Mouse (Mus musculus) hindbrain, embryonic 11.5 days (tissue): ENCODE results near the gene Rap2b. TPM values are rescaled to one million over a fixed set of nuclear protein-coding genes. Genes with fewer than 3 reads are reported as not detected.

Experiments
- ATAC-seq: fragments of 200-750 bp; cut with Nextera tagmentation; 2 replicates; pipeline ENCODE4 v1.8.0; 2017; ENCODE audit warnings: mild to moderate bottlenecking, moderate TSS enrichment, moderate library complexity; ENCODE audit not compliant: low FRiP score
- DNase-seq: peaks from one replicate; pipeline ENCODE4 v3.0.0-alpha.2; 2015; ENCODE audit warnings: low spot score
- H3K27ac ChIP-seq: fragments of 300-500 bp; sonication (generic); 2 replicates; pipeline ENCODE4 v1.5.1; 2014; ENCODE audit warnings: mild to moderate bottlenecking, low read depth, low read length
- H3K27me3 ChIP-seq: fragments of 300-500 bp; sonication (generic); 2 replicates; pipeline ENCODE4 v1.6.1; 2014; ENCODE audit warnings: mild to moderate bottlenecking, low read length, moderate library complexity, mixed read lengths; ENCODE audit not compliant: control insufficient read depth, insufficient read depth
- H3K36me3 ChIP-seq: fragments of 300-500 bp; sonication (generic); 2 replicates; pipeline ENCODE4 v1.6.1; 2014; ENCODE audit warnings: mild to moderate bottlenecking, low read length, moderate library complexity, mixed read lengths; ENCODE audit not compliant: control insufficient read depth, insufficient read depth
- H3K4me1 ChIP-seq: fragments of 300-500 bp; sonication (generic); replicated peaks from 2 replicates; pipeline ENCODE4 v1.6.1; 2014; ENCODE audit warnings: low read length, mixed read lengths; ENCODE audit not compliant: control insufficient read depth, insufficient read depth
- H3K4me2 ChIP-seq: fragments of 300-500 bp; sonication (generic); replicated peaks from 2 replicates; pipeline ENCODE4 v1.6.1; 2014; ENCODE audit warnings: mild to moderate bottlenecking, low read depth, low read length
- H3K4me3 ChIP-seq: fragments of 300-500 bp; sonication (generic); 2 replicates; pipeline ENCODE4 v1.5.1; 2014; ENCODE audit warnings: low read depth, low read length
- H3K9ac ChIP-seq: fragments of 300-500 bp; sonication (generic); 2 replicates; pipeline ENCODE4 v1.6.1; 2014; ENCODE audit warnings: low read depth, low read length
- H3K9me3 ChIP-seq: fragments of 300-500 bp; sonication (generic); 2 replicates; pipeline ENCODE4 v1.6.1; 2016; ENCODE audit warnings: low read length; ENCODE audit not compliant: control insufficient read depth
- WGBS: fragments of 180-500 bp; shearing (Covaris S2); extraction: QIAGEN DNeasy Blood & Tissue Kit; methylation state at CpG from one replicate; pipeline ENCODE4 v1.1.7; 2014; 5-methylcytosine and 5-hydroxymethylcytosine counted together
- polyA plus RNA-seq: library from polyadenylated mRNA; unstranded; fragments of >200 nt; fragmentation: Nextera tagmentation; extraction: Ambion mirVana; gene quantifications from 2 replicates; pipeline ENCODE4 v1.2.1, GENCODE M21; 2014

Gene Rap2b
- 13.4 and 13.8 TPM in 2 replicates for polyA plus RNA-seq

DNA sequence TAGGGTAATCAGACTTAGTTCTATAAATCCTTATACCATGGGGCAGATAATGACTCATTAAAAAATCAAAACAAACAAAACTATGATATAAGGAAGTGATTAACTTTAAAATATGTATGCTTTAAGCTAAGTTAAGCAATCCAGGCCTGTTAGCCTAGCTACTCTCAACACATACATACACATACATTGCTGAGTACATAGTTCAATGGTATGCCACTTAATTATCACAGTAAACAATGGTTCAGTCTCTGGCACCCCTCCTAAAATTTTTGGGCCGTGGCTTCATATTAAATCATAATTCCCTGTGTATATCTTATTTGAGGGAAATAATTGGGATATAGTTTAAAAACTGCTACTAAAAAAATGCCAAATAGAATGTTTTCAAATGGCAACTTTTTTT is at the start of gene Rap2b:
Rap2b (plus strand) TSS at position 301 of the 400 bp plus-strand sequence.
- H3K4me3 ChIP-seq = no peak within 1 kb of the TSS
- H3K4me1 ChIP-seq = no peaks in the 10 kb centered on the region
- H3K27me3 ChIP-seq = no peaks in the 10 kb centered on the region
- DNase-seq (no peak), ATAC-seq (no peak)
- no peak within 1 kb of the TSS for H3K9ac ChIP-seq
- WGBS = 88% methylated on average over 1 of the region's 1 CpGs
- H3K4me2 ChIP-seq = no peak within 1 kb of the TSS
- no peak within 1 kb of the TSS for H3K27ac ChIP-seq
- H3K9me3 ChIP-seq = no peaks in the 10 kb centered on the region
- H3K36me3 ChIP-seq = no peaks in the 10 kb centered on the region

DNA sequence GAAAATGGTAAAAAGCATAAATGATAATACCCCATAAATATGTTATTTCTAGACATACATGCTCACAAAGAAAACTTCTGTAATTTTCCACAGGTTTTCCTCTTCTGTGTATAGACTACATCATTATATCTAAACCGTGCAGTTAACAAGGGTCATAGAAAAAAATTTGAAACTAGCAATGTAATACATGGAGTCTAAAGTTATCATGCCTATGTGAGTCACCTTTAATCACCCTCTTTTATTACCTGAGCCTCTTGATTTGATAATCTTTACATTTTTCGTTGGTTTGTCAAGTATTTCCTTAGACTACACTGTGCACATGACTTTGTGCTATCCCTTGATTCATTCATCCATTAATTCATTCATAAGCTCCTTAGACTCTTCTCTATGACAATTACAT is 46.4 kb upstream of the Rap2b start:
- no peaks in the 10 kb centered on the region for H3K9me3 ChIP-seq
- H3K4me1 ChIP-seq = no peaks in the 10 kb centered on the region
- 89% methylated on average over 2 of the region's 2 CpGs for WGBS
- H3K4me2 ChIP-seq = no peak overlapping the region
- H3K27ac ChIP-seq = no peak overlapping the region
- H3K27me3 ChIP-seq = no peaks in the 10 kb centered on the region
- no peak for DNase-seq
- H3K36me3 ChIP-seq = no peaks in the 10 kb centered on the region
- no peak overlapping the region for H3K4me3 ChIP-seq
- no peak overlapping the region for H3K9ac ChIP-seq
- no peak for ATAC-seq

DNA sequence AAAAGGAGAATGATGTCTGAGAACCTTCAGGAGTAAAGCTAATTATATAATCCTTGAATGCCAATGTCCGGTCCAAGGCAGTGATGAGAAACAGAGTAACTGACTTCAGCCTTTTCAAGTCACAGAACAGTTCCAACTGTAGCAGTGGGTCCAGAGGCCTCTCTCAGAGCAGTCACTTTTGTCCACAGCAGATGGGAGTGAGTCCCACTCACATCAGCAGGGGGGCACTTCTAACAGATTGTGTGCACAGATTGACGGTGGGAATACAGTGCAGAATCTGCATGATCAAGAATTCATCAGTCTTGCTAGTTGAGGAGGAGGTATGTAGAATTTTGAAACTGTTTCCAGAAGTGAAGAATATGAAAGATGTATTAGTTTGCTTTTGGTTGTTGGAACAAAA is 41.4 kb upstream of the Rap2b start:
- no peak for DNase-seq
- Histone ChIP-seq H3K27me3 (no peaks in the 10 kb centered on the region), H3K36me3 (no peaks in the 10 kb centered on the region), H3K9ac (no peak overlapping the region), H3K4me3 (no peak overlapping the region), H3K4me1 (no peaks in the 10 kb centered on the region), H3K27ac (no peak overlapping the region), H3K9me3 (no peaks in the 10 kb centered on the region), H3K4me2 (no peak overlapping the region)
- WGBS = 85% methylated on average over 2 of the region's 2 CpGs
- no peak for ATAC-seq

GRCm38 (mm10) chr3:61321632-61322031 is 39.8 kb upstream of the Rap2b start:
- ATAC-seq (no peak), DNase-seq (no peak)
- no peaks in the 10 kb centered on the region for H3K4me1 ChIP-seq
- no peak overlapping the region for H3K4me3 ChIP-seq
- no peak overlapping the region for H3K27ac ChIP-seq
- no peak overlapping the region for H3K9ac ChIP-seq
- 84% methylated on average over 6 of the region's 6 CpGs for WGBS
- H3K4me2 ChIP-seq = no peak overlapping the region
- no peaks in the 10 kb centered on the region for H3K27me3 ChIP-seq
- no peaks in the 10 kb centered on the region for H3K9me3 ChIP-seq
- no peaks in the 10 kb centered on the region for H3K36me3 ChIP-seq

DNA sequence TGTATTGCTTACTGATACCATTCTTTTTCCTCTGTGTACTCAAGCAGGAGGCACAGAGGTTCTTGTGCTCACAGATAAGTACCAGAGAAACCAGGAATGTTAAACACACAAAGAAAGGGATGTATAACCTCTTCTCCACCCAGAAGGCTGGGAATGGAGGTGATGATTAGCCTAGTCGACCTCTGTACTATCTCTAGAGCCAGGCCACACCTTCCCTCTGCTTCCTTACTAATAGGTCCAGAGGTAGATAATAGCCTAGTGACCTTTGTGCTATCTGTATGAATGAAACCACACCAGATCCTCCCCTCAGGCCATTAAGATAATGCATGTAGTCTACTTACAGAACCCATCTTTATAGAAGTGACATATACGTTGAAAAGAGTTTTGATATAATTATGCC is 25.2 kb upstream of the Rap2b start:
- Histone ChIP-seq H3K4me2 (no peak overlapping the region), H3K27ac (no peak overlapping the region), H3K4me3 (no peak overlapping the region), H3K27me3 (no peaks in the 10 kb centered on the region), H3K4me1 (no peaks in the 10 kb centered on the region), H3K36me3 (no peaks in the 10 kb centered on the region), H3K9ac (no peak overlapping the region), H3K9me3 (no peaks in the 10 kb centered on the region)
- 70% methylated on average over 2 of the region's 2 CpGs for WGBS
- DNase-seq (no peak), ATAC-seq (no peak)

DNA sequence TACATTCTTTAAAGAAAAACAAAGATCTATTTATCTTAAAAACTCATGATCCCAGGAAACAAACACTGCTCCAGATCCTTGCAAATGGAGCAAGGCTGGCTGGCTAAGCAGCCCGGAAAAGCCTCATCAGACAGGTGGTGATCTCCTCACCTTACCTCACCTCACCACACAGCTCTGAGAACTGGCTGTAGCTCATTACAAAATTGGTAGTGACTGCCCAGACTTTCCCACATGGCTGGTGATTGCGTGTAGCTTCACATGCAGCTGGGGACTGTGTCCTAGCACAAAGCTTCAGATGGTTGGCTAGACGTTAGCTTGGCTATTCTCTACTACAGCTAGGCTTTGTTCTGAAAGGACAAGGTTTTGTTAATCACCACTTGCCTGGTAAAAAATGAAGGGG is 24.2 kb upstream of the Rap2b start:
- 81% methylated on average over 3 of the region's 3 CpGs for WGBS
- Histone ChIP-seq H3K27ac (no peak overlapping the region), H3K4me1 (no peaks in the 10 kb centered on the region), H3K4me2 (no peak overlapping the region), H3K9me3 (no peaks in the 10 kb centered on the region), H3K36me3 (no peaks in the 10 kb centered on the region), H3K4me3 (no peak overlapping the region), H3K9ac (no peak overlapping the region), H3K27me3 (no peaks in the 10 kb centered on the region)
- DNase-seq (no peak), ATAC-seq (no peak)

DNA sequence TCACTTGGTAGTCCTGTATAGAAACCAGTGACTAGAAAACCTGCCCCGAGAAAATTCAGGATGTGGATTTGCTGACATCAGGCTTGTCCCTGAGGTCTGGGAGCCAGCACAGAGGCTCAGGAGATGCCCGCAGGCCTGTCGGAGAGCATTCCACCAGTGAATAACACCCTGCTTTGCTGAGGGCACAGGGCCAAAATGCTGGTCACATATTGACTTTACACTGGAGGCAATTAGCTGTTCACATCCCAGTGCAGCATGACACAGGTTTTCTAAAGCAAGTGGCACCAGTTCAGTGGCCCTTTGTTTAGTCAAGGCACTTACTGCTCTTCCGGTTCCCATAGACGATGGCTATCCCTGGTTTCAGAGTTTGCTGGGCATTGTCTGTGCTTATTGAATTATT is 21.1 kb upstream of the Rap2b start:
- no peaks in the 10 kb centered on the region for H3K36me3 ChIP-seq
- ATAC-seq = no peak
- no peaks in the 10 kb centered on the region for H3K9me3 ChIP-seq
- H3K27ac ChIP-seq = no peak overlapping the region
- no peaks in the 10 kb centered on the region for H3K4me1 ChIP-seq
- no peak overlapping the region for H3K9ac ChIP-seq
- WGBS = 73% methylated on average over 5 of the region's 5 CpGs
- H3K27me3 ChIP-seq = no peaks in the 10 kb centered on the region
- no peak overlapping the region for H3K4me3 ChIP-seq
- no peak overlapping the region for H3K4me2 ChIP-seq
- DNase-seq = no peak

GRCm38 (mm10) chr3:61344031-61344430 is 17.4 kb upstream of the Rap2b start:
- Histone ChIP-seq H3K27ac (no peak overlapping the region), H3K9ac (no peak overlapping the region), H3K4me2 (no peak overlapping the region), H3K36me3 (no peaks in the 10 kb centered on the region), H3K9me3 (no peaks in the 10 kb centered on the region), H3K27me3 (no peaks in the 10 kb centered on the region), H3K4me3 (no peak overlapping the region), H3K4me1 (no peaks in the 10 kb centered on the region)
- WGBS = 92% methylated on average over 7 of the region's 7 CpGs
- ATAC-seq (no peak), DNase-seq (no peak)

DNA sequence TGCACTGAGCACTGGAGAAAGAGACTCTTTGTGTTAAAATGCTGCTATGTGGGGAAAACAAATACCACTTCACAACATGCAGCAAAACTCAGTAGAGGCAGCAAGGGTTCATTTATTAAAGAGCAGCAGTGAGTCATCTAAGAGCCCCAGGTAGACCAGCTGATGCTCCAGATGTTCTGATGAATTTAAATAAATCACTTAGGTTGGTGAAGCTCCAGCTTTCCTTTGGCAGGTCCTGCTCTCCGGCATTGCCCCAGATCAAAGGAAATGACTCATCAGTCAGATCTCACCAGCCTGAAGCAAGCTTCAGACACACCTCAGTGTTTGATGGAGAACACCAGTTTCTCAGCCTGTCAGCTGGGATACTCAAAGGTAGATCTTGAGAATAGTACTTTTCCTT is 15.8 kb upstream of the Rap2b start:
- Histone ChIP-seq H3K4me2 (no peak overlapping the region), H3K4me1 (no peaks in the 10 kb centered on the region), H3K27me3 (no peaks in the 10 kb centered on the region), H3K36me3 (no peaks in the 10 kb centered on the region), H3K9ac (no peak overlapping the region), H3K27ac (no peak overlapping the region), H3K4me3 (no peak overlapping the region), H3K9me3 (no peaks in the 10 kb centered on the region)
- DNase-seq (no peak), ATAC-seq (no peak)
- 39% methylated on average over 1 of the region's 1 CpGs for WGBS
